Comparison of ENCODE assay signal across 13 mouse cellular contexts in genomic region chr9:96463708-96464107, GRCm38 (mm10). TPM values are rescaled to one million over a fixed set of nuclear protein-coding genes. Genes with fewer than 3 reads are reported as not detected.
DNase-seq lines count a peak whose midpoint lies in the region.
"Had no signal": no experiment of that assay in that cellular context is flagged by ENCODE, and none has a peak within 500 bp of the region (broad histone marks: within the 10 kb centered on the region; RNA-seq: fewer than 3 reads in every experiment).

No protein-coding gene starts in this region.

- DNase-seq in adrenal gland, adult (ENCODE audit: inconsistent age in 2 of 2, low spot score in 1 of 2) = peak; percentile 32 to 53
- DNase-seq in adrenal gland, postnatal 4 days (ENCODE audit: low spot score in 2 of 2) = no peak
- DNase-seq in kidney, postnatal 10 days = peak; percentile 31
- DNase-seq in kidney, adult 11 months = no peak
- peak; percentile 39 to 55 for DNase-seq in left cerebral cortex, adult 9 months (ENCODE audit: low spot score in 2 of 2)
- DNase-seq in left cerebral cortex, postnatal 14 days (ENCODE audit: low spot score in 2 of 2) = no peak
- DNase-seq in layer of hippocampus, adult 8-10 months (ENCODE audit: low spot score in 2 of 2) = peak; percentile 56 to 66
- no peak for DNase-seq in gastrocnemius, postnatal 25 days
- DNase-seq: cerebellum, postnatal 36 days; heart, adult 2 months; heart, postnatal 4 days; lung, postnatal 36 days; thymus, adult 2 months had no signal

- intact Hi-C loops in left cerebral cortex, postnatal 14 days (cut with DNase I) = no loop called here

RNA-seq across cellular contexts. Expression of gene Rnf7, which starts 14.8 kb away (rescaled TPM):
- total RNA-seq in adrenal gland, postnatal 4 days (2021) = 10 to 100 TPM; 84.7 to 89.5 TPM
- total RNA-seq in left cerebral cortex, postnatal 14 days (2021) = 10 to 100 TPM; 54.8 to 59.7 TPM
- total RNA-seq in layer of hippocampus, adult 8-10 months (2022) = 10 to 100 TPM; 53.7 to 67.2 (median 60.0) TPM
- 10 to 100 TPM; 62.9 to 65.7 TPM for total RNA-seq in gastrocnemius, postnatal 25 days (2021)

Comparison
In these comparisons a context has a peak if more than half of its experiments do, and no peak if none do; other contexts are left out.
1. DNase-seq: peak in adrenal gland, adult (2 of 2), kidney, postnatal 10 days (single experiment), left cerebral cortex, adult 9 months (2 of 2) and layer of hippocampus, adult 8-10 months (2 of 2); none in adrenal gland, postnatal 4 days (0 of 2), kidney, adult 11 months (single experiment), left cerebral cortex, postnatal 14 days (0 of 2) and gastrocnemius, postnatal 25 days (single experiment).